Mouse (Mus musculus): ENCODE measurements around the gene Ccnk.
A peak's percentile ranks its signal among the peaks of the same experiment; 100 is the strongest.

The Ccnk gene

GRCm38 (mm10) chr12:108223357-108223756 is 44.0 kb downstream of the Ccnk start:
- no peak for DNase-seq

GRCm38 (mm10) chr12:108225781-108226180 is 46.4 kb downstream of the Ccnk start:
- DNase-seq = no peak

- no peak for DNase-seq
Observed at GRCm38 (mm10) chr12:108226216-108226615, 46.8 kb downstream of the Ccnk start.

GRCm38 (mm10) chr12:108226941-108227340 is 47.6 kb downstream of the Ccnk start:
- DNase-seq = no peak

GRCm38 (mm10) chr12:108227527-108227926 is 48.1 kb downstream of the Ccnk start:
- no peak for DNase-seq

GRCm38 (mm10) chr12:108230077-108230476 is 50.7 kb downstream of the Ccnk start:
- DNase-seq = no peak

- DNase-seq = peak; percentile 69 to 78
Observed at GRCm38 (mm10) chr12:108230821-108231794, 51.7 kb downstream of the Ccnk start.

GRCm38 (mm10) chr12:108231901-108232300 is 52.5 kb downstream of the Ccnk start:
- no peak for DNase-seq

- DNase-seq = peak; percentile 60 to 62
Observed at GRCm38 (mm10) chr12:108233736-108234135, 54.4 kb downstream of the Ccnk start.

GRCm38 (mm10) chr12:108234832-108235602 is 55.6 kb downstream of the Ccnk start:
- DNase-seq = no peak

GRCm38 (mm10) chr12:108235976-108236555 is 56.7 kb downstream of the Ccnk start:
- DNase-seq = no peak

- DNase-seq = peak; percentile 78 to 80
Observed at GRCm38 (mm10) chr12:108237300-108238006, 58.1 kb downstream of the Ccnk start.

GRCm38 (mm10) chr12:108238395-108239035 is 59.1 kb downstream of the Ccnk start:
- DNase-seq = no peak

- peak; percentile 85 to 88 for DNase-seq
Observed at GRCm38 (mm10) chr12:108239441-108239840, 60.1 kb downstream of the Ccnk start.

GRCm38 (mm10) chr12:108240401-108240890 is 61.1 kb downstream of the Ccnk start:
- DNase-seq = no peak

- DNase-seq = no peak
Observed at GRCm38 (mm10) chr12:108240953-108241588, 61.7 kb downstream of the Ccnk start.

GRCm38 (mm10) chr12:108241626-108242025 is 62.2 kb downstream of the Ccnk start:
- DNase-seq = no peak

- no peak for DNase-seq
Observed at GRCm38 (mm10) chr12:108242243-108242745, 62.9 kb downstream of the Ccnk start.

- DNase-seq = peak; percentile 85 to 87
Observed at GRCm38 (mm10) chr12:108244778-108245177, 65.4 kb downstream of the Ccnk start.

- DNase-seq = no peak
Observed at GRCm38 (mm10) chr12:108245579-108245978, 66.2 kb downstream of the Ccnk start.

Measured in kidney, adult 8-10 months (tissue).